Mouse (Mus musculus): ENCODE results near the gene Traf6.

DNA sequence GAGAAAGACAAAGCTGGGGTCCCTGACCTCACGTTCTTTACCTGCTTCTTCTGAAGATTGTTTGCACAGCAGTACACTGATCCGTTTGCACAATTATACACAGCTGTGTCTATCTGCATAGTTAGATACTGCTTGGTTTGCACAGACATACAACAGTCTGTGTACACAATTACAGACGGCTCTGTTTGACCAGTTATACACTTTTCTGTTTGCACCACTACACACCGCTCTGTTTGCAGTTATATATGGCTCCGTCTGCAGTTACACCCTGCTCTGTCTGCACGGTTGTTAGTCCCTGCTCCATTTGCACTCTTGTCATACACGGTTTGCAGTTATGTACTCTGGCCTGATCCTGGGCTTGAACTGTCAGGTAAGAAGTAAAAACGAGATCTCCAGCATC lies 63.4 kb downstream of the Traf6 start:
- TF ChIP-seq CTCF (IDR thresholded peaks at IDR 0.05; ENCODE audit: insufficient read depth, low read length), result no peak
- TF ChIP-seq POLR2A (IDR thresholded peaks at IDR 0.05; ENCODE audit: borderline replicate concordance, extremely low read depth, low read depth, low read length), result no peak
